Mouse (Mus musculus): ENCODE measurements around the gene Skint8. TPM values are rescaled to one million over a fixed set of nuclear protein-coding genes. Genes with fewer than 3 reads are reported as not detected.

The Skint8 gene
- total RNA-seq (2023) = not detected

DNA sequence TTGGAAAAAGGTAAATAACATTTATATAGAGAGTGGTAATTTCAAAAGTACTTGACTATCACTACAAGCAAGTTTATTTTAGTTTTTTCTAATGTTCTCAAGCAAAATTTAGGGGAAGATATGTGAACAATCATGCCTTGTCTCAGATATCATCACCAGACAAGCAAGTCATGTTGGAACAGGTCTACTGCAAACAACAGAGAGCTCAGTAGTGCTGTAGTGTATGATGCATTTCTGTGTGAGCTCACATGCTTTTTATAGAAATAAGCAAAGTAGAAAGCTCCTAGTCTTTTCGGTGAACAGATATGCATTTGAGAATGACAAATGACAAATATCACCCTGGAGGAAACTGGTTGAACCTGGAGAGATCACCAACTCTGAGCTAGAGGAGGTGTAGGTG lies at the start of gene Skint8:
Skint8 (plus strand) TSS at position 301 of the 400 bp plus-strand sequence.

DNA sequence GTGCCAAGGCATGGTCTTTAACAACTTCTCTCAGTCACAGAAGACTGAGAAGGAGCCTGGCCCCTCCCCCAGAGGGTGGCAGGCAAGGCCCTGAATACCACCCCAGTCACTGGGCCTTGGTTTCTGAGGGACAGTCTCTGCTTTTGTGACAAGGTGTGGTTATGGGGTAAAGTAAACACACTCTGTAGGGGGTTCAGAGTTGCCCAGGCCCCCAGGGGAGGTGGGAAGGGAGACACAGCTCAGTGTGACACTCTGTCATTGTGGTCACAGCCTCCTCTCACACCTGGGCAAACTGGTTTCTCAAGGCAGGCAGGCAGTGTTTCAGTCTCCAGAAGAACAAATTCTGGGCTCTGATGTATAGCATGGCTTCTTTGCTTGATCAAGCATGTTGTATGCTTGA lies 16.4 kb upstream of the Skint8 start, which contains the start of gene Slc5a9:
Slc5a9 (minus strand) TSS at position 144 of the 400 bp plus-strand sequence.

DNA sequence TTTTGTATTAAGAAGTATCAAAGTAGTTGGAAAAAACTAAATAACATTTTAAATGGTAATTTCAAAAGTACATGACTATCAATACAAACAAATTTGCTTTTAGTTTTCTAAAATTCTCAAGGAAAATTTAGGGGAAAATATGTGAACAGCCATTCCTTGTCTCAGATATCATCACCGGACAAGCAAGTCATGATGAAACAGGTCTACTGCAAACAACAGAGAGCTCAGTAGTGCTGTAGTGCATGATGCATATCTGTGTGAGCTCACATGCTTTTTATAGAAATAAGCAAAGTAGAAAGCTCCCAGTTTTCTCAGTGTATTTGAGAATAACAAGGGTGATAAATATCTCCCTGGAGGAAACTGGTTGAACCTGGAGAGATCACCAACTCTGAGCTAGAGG lies 53.4 kb downstream of the Skint8 start, which contains the start of gene Skint7:
Skint7 (plus strand) TSS at position 301 of the 400 bp plus-strand sequence.

Other genes with a start within 250 kb of the Skint8 start
- gene Spata6, start 199.4 kb upstream of the Skint8 start, total RNA-seq (2023) = 46.4 TPM
- gene Slc5a9, start 16.5 kb upstream of the Skint8 start, total RNA-seq (2023) = not detected
- gene Skint7, start 53.5 kb downstream of the Skint8 start, total RNA-seq (2023) = not detected
- gene Skint1, start 86.9 kb downstream of the Skint8 start, total RNA-seq (2023) = not detected
- gene Skint4, start 152.6 kb downstream of the Skint8 start, total RNA-seq (2023) = not detected